Mouse (Mus musculus) myocyte (in vitro differentiated cells): Measurements from ENCODE around the gene Samd3.

Experiments used
- CEBPB ChIP-seq: IDR thresholded peaks from 2 replicates; pipeline ENCODE4 v1.6.1; 2011; ENCODE audit warnings: mild to moderate bottlenecking, moderate library complexity; ENCODE audit not compliant: poor library complexity, insufficient read depth, severe bottlenecking
- E2F4 ChIP-seq: IDR thresholded peaks from one replicate; pipeline ENCODE4 v1.6.1; 2011; ENCODE audit warnings: mild to moderate bottlenecking, control low read depth, moderate library complexity; ENCODE audit not compliant: insufficient read depth
- MAX ChIP-seq: IDR thresholded peaks from one replicate; pipeline ENCODE4 v1.6.1; 2011; ENCODE audit warnings: low read depth, mild to moderate bottlenecking, control low read depth
- MYOD1 ChIP-seq, 3 experiments: IDR thresholded peaks; one replicate each; pipeline ENCODE4 v1.6.1; 2011; ENCODE audit warnings: control low read depth in 2 of 3, low read depth in 2 of 3, mild to moderate bottlenecking in 2 of 3, moderate library complexity in 1 of 3; ENCODE audit not compliant: insufficient read length in 2 of 3, control insufficient read depth in 1 of 3
- MYOG ChIP-seq, 3 experiments: IDR thresholded peaks; one replicate each; pipeline ENCODE4 v1.6.1; 2011; ENCODE audit warnings: control low read depth in 2 of 3, low read depth in 2 of 3, mild to moderate bottlenecking in 2 of 3; ENCODE audit not compliant: insufficient read length in 2 of 3, control insufficient read depth in 1 of 3, insufficient read depth in 1 of 3
- POLR2A ChIP-seq: IDR thresholded peaks from one replicate; pipeline ENCODE4 v1.6.1; 2011; ENCODE audit warnings: low read depth, mild to moderate bottlenecking, control low read depth, moderate library complexity; ENCODE audit not compliant: insufficient read length
- POLR2AphosphoS2 ChIP-seq: IDR thresholded peaks from one replicate; pipeline ENCODE4 v1.6.1; 2011; ENCODE audit warnings: low read depth, control low read depth; ENCODE audit not compliant: insufficient read length
- REST ChIP-seq: IDR thresholded peaks from one replicate; pipeline ENCODE4 v1.6.1; 2011; ENCODE audit warnings: mild to moderate bottlenecking, control low read depth, moderate library complexity; ENCODE audit not compliant: insufficient read depth, insufficient read length
- TCF12 ChIP-seq: IDR thresholded peaks from one replicate; pipeline ENCODE4 v1.6.1; 2011; ENCODE audit warnings: mild to moderate bottlenecking, control low read depth; ENCODE audit not compliant: poor library complexity, insufficient read depth, severe bottlenecking
- TCF3 ChIP-seq: IDR thresholded peaks from one replicate; pipeline ENCODE4 v1.6.1; 2011; ENCODE audit warnings: low read depth, control low read depth; ENCODE audit not compliant: insufficient read length
- USF1 ChIP-seq: IDR thresholded peaks from one replicate; pipeline ENCODE4 v1.6.1; 2011; ENCODE audit warnings: low read depth, mild to moderate bottlenecking, control low read depth, moderate library complexity

DNA sequence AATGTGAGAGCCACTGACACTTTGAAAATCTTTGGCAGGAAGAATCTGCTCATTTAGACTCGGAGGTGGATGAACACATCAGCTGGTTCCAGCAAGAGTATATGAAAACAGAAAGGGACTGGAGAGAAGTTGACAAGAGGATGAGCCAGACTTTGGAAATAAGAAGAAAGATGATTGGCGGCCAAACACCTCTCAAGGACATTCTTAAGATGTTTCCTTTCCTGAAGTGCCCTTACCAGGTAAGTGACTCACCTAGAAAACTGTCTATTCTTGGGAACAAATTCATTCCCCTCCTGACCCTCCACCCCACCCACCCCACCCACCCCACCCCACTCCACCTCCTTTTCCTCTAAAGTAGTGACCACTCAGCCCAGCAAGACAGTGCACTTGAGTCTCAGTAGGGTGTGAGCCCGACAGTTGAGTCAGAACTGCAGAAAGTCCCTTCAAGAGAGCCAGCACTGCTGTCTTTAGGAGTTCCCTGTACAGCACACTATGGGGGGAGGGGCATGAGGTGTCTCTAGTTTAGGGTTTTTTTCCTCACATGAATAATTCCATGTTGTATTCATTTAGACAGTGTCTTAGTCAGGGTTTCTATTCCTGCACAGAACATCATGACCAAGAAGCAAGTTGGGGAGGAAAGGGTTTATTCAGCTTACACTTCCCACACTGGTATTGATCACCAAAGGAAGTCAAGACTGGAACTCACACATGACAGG is 34.4 kb downstream of the Samd3 start:
- TF ChIP-seq POLR2A (no peak), REST (no peak), MYOD1 (IDR thresholded peaks at IDR 0.05; ENCODE audit: control insufficient read depth in 1 of 3, insufficient read length in 2 of 3, low read depth in 2 of 3) (no peak), CEBPB (no peak), USF1 (no peak), POLR2AphosphoS2 (no peak), MAX (no peak), E2F4 (no peak), TCF12 (no peak), TCF3 (no peak), MYOG (IDR thresholded peaks at IDR 0.05; ENCODE audit: control insufficient read depth in 1 of 3, insufficient read depth in 1 of 3, insufficient read length in 2 of 3, low read depth in 2 of 3) (no peak)
